Mouse (Mus musculus) heart, embryonic 14.5 days (tissue): ENCODE measurements around the gene Zfp334. TPM values are rescaled to one million over a fixed set of nuclear protein-coding genes. Genes with fewer than 3 reads are reported as not detected.

Source experiments
- polyA plus RNA-seq: library from polyadenylated mRNA; unstranded; fragments of >200 nt; fragmentation: Nextera tagmentation; extraction: Ambion mirVana; gene quantifications from 2 replicates; pipeline ENCODE4 v1.2.1, GENCODE M21; 2014

Gene Zfp334
- polyA plus RNA-seq, 1 experiment from 2014 or later: 6.6 TPM

Other genes starting within 250 kb of the Zfp334 start
- 0.11 TPM in 1 of 2 replicates, not detected in the other for gene Cdh22, start 153.4 kb downstream of the Zfp334 start, polyA plus RNA-seq
- 34.0 and 38.0 TPM in 2 replicates for gene Slc35c2, start 100.4 kb downstream of the Zfp334 start, polyA plus RNA-seq
- 40.1 and 44.9 TPM in 2 replicates for gene Elmo2, start 61.8 kb downstream of the Zfp334 start, polyA plus RNA-seq
- gene Zfp663, start 19.5 kb downstream of the Zfp334 start, polyA plus RNA-seq: 0.39 TPM in 1 of 2 replicates, not detected in the other
- not detected in 2 replicates for gene Ocstamp, start 12.1 kb upstream of the Zfp334 start, polyA plus RNA-seq
- gene Slc13a3, start 85.0 kb upstream of the Zfp334 start, polyA plus RNA-seq: 0.11 and 0.26 TPM in 2 replicates
- gene Trp53rka, start 105.1 kb upstream of the Zfp334 start, polyA plus RNA-seq: 21.4 and 22.7 TPM in 2 replicates
- 4.0 and 4.2 TPM in 2 replicates for gene Slc2a10, start 115.5 kb upstream of the Zfp334 start, polyA plus RNA-seq
- gene Eya2, start 206.8 kb upstream of the Zfp334 start, polyA plus RNA-seq: 0.23 and 0.76 TPM in 2 replicates